Mouse (Mus musculus): ENCODE measurements around the gene 1700020A23Rik.
A peak's percentile ranks its signal among the peaks of the same experiment; 100 is the strongest.

Gene 1700020A23Rik

DNA sequence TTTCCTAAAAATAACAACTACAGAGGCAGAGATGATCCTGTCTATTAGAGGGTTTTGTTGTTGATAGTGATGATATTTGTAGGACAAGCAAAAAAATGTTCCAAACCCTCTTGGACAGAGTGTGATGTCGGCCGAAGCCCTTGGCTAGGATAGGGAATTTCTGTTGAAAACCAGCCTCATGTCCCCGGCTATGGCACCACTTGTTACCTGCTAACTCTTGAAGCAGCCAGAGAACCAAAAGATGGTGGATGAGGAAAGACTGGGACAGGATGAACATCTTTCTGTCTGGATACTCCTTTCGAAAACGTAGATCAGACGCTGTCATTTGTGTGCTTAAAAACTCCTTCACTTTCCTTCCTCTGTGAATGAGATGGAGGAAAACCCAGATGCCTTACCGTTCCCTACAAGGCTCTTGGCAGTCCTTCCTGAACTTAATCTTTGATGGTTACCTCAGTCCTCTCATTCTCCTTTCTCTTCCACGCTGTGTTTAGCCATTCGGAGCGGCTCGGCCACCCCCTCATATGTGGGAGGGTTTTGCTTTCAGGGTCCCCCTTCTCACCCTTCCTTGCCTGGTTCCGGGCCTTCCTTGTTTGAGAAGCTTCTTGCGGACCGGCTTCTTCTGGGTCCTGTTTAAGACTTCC, 46.1 kb downstream of the 1700020A23Rik start:
- peak in 1 of 2 experiments; percentile 30 for DNase-seq

DNA sequence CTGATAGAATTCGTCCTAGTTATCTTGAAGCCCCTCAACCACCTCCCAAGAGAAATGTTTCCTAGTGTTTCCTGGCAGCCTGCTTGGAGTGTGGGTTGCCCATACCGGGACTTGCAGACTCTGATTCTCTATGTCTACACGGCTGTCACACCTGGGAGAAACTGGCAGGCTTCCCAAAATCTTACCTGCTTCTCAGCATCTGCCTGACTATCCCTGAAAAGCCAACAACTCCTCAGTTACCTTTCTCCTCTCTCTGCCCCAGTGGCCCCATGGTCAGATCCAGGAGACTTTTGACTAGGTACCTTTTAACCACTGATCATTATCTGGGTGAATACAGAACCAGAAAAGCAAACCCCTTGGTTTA, 46.6 kb downstream of the 1700020A23Rik start:
- DNase-seq = peak in 1 of 2 experiments; percentile 6

DNA sequence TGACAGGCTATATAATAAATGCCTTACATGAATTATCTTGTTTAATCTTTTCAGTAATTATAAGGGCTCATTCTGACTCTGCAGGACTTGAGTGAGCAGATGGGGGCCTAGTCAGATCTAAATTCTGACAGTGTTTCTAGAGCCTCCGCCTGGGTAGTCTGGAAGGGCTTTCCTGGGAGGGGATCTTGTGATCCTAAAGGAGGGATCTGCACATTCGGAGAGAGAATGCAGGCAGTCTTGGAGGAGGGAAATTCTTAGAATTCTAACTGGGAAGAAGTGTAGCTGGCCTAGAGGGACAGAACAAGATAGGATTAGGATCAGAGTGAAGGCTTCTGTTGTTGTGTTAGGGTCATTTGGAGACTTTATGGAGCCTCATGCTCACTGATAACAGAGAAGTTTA, 47.2 kb downstream of the 1700020A23Rik start:
- DNase-seq = no peak

DNA sequence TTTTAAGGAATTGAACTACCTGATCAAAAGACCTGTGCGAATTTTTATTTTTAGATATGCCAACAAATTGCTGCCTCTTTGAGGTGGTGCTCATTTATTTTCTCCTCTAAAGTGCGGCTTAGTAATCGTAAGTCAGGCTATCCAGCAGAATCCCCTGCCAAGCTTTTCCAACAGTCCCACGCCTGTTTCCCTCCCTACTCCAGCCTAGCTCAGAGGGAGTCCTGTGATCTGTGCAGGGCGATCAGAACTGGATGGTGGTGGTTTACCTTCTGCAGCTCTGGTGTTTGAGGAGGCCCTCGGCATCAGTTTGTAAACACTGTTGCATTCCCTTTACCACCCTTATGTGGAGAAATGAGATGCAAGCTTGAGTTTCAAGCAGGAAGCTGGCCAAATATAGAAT, 48.4 kb downstream of the 1700020A23Rik start:
- no peak for DNase-seq

DNA sequence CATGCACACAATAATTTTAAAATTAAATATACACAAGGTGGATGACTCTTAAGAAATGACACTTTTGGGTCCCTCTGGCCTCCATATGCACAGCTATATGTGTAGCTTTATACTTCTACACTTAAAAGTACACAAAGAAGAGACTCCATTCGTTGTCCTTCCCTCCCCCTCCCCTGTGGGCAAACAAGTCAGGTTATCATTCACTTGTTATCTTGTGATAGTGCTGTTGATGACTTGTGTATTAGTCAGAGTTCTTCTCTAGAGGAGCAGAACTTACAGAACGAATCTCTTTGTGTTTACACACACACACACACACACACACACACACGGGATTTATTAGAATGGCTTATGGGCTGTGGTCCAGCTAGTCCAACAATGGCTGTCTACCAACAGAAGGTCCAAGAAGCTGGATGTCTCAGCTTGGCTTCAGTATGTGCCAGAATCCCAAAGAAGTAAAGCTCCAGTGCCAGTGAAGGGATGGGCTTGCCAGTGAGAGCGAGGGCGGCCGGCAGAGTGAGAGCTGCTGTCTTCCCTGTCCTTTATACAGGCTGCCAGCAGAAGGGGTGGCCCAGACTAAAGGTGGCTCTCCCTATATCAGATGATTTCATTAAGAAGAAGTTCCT, 49.8 kb downstream of the 1700020A23Rik start:
- DNase-seq = no peak

Data from kidney, postnatal 4 days (tissue).